Mouse (Mus musculus) liver, adult 2 months (tissue): Measurements from ENCODE around the gene Cr2.

Experiments
- CTCF ChIP-seq: fragments of 200-500 bp; IDR thresholded peaks from 2 replicates; pipeline ENCODE4 v1.5.1; 2011; ENCODE audit warnings: low read depth, low read length, control low read depth
- POLR2A ChIP-seq: fragments of 200-500 bp; IDR thresholded peaks from 2 replicates; pipeline ENCODE4 v1.6.1; 2011; ENCODE audit warnings: low read length, control low read depth; ENCODE audit not compliant: insufficient read depth; ENCODE audit errors: extremely low read depth

DNA sequence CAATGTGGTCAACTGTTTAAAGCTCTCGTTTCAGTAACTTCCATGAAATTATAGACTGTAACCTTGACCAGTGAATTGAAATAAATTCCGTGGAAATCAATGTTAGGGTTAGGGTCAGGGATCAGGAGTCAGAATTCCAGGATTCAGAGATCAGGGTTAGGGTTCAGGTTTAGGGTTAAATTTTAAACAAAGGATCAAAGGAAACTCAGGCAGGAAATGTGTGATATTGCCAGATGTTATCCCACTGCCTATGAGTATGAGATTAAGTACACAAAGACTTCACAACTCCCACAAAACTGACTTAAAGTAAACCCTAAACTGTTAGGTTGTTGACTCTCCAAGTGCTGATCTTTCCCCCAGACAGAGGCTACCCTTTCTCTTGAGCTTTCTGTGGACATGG, 45.3 kb upstream of the Cr2 start:
- TF ChIP-seq POLR2A: no peak
- TF ChIP-seq CTCF: no peak
